Mouse (Mus musculus) heart, postnatal 0 days (tissue): ENCODE measurements around the gene Cep78. TPM values are rescaled to one million over a fixed set of nuclear protein-coding genes. Genes with fewer than 3 reads are reported as not detected.

ENCODE experiments used
- ATAC-seq: fragments of 200-750 bp; cut with Nextera tagmentation; 2 replicates; pipeline ENCODE4 v1.8.0; 2017; ENCODE audit warnings: low read depth, moderate number of reproducible peaks, moderate library complexity; ENCODE audit not compliant: insufficient read depth
- DNase-seq: peaks from one replicate; pipeline ENCODE4 v3.0.0-alpha.2; 2016; ENCODE audit warnings: low spot score
- H3K27ac ChIP-seq: fragments of 300-500 bp; sonication (generic); 2 replicates; pipeline ENCODE4 v1.5.1; 2014; ENCODE audit warnings: low read depth, mild to moderate bottlenecking
- H3K27me3 ChIP-seq: fragments of 300-500 bp; sonication (generic); 2 replicates; pipeline ENCODE4 v1.6.1; 2014; ENCODE audit warnings: low read length, mixed read lengths; ENCODE audit not compliant: control insufficient read depth, insufficient read depth
- H3K36me3 ChIP-seq: fragments of 300-500 bp; sonication (generic); replicated peaks from 2 replicates; pipeline ENCODE4 v1.6.1; 2014; ENCODE audit warnings: low read length, mixed read lengths; ENCODE audit not compliant: control insufficient read depth, insufficient read depth
- H3K4me1 ChIP-seq: fragments of 300-500 bp; sonication (generic); 2 replicates; pipeline ENCODE4 v1.6.1; 2014; ENCODE audit warnings: antibody characterized with exemption; ENCODE audit not compliant: control insufficient read depth, insufficient read depth
- H3K4me2 ChIP-seq: fragments of 300-500 bp; sonication (generic); 2 replicates; pipeline ENCODE4 v1.6.1; 2014; ENCODE audit warnings: low read depth, mild to moderate bottlenecking, low read length, moderate library complexity
- H3K4me3 ChIP-seq: fragments of 300-500 bp; sonication (generic); 2 replicates; pipeline ENCODE4 v1.5.1; 2014; ENCODE audit warnings: low read depth, low read length
- H3K9ac ChIP-seq: fragments of 300-500 bp; sonication (generic); replicated peaks from 2 replicates; pipeline ENCODE4 v1.6.1; 2014; ENCODE audit warnings: low read depth, low read length, mixed read lengths
- H3K9me3 ChIP-seq: fragments of 300-500 bp; sonication (generic); replicated peaks from 2 replicates; pipeline ENCODE4 v1.6.1; 2016; ENCODE audit warnings: low read length; ENCODE audit not compliant: control insufficient read depth
- CTCF ChIP-seq: IDR thresholded peaks from 2 replicates; pipeline ENCODE4 v1.5.1; 2016; ENCODE audit warnings: antibody characterized with exemption, control low read depth, low read depth
- EP300 ChIP-seq: IDR thresholded peaks from 2 replicates; pipeline ENCODE4 v1.6.1; 2016; ENCODE audit warnings: antibody characterized with exemption, low read depth
- WGBS: fragments of 180-500 bp; shearing (Covaris S2); extraction: QIAGEN DNeasy Blood & Tissue Kit; methylation state at CpG from one replicate; pipeline ENCODE4 v1.1.7; 2014; 5-methylcytosine and 5-hydroxymethylcytosine counted together
- polyA plus RNA-seq: library from polyadenylated mRNA; unstranded; fragments of >200 nt; fragmentation: Nextera tagmentation; extraction: Ambion mirVana; gene quantifications from 2 replicates; pipeline ENCODE4 v1.2.1, GENCODE M21; 2015
- total RNA-seq: library from RNA; depleted of rRNA; stranded (reverse); fragments of >200 nt; gene quantifications from 2 replicates; pipeline ENCODE4 v1.2.3, GENCODE M21; 2014; ENCODE audit warnings: low replicate concordance

Cep78 gene
- total and polyA plus RNA-seq, 2 experiments from 2014 or later, result 4.6 to 6.9 TPM

DNA sequence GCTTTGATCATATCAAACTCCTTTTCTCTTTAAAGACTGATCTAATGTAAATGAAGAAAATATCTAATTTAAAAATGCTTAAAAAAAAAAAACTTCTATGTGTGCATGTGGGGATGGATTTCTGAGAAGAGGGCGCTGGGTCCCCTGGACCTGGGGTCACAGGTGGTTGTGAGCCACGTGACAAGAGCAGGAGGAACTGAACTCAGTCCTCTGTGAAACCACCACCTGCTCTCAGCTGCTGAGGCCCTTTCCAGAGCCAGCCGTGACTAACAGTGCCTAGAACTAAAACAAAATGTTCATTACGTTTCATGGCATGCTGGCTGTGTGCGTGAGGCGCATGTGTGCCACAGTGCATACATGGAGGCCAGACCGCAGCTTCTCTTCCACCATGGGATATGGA is 20.3 kb downstream of the Cep78 start:
- Histone ChIP-seq H3K27ac (no peak overlapping the region), H3K4me3 (no peak overlapping the region), H3K9me3 (no peaks in the 10 kb centered on the region), H3K36me3 (peaks cover 12% of the 10 kb centered on the region), H3K4me2 (no peak overlapping the region), H3K4me1 (no peaks in the 10 kb centered on the region), H3K9ac (no peak overlapping the region), H3K27me3 (no peaks in the 10 kb centered on the region)
- 90% methylated on average over 7 of the region's 7 CpGs for WGBS
- DNase-seq (no peak), ATAC-seq (no peak)
- no peak for TF ChIP-seq CTCF
- TF ChIP-seq EP300, result no peak

DNA sequence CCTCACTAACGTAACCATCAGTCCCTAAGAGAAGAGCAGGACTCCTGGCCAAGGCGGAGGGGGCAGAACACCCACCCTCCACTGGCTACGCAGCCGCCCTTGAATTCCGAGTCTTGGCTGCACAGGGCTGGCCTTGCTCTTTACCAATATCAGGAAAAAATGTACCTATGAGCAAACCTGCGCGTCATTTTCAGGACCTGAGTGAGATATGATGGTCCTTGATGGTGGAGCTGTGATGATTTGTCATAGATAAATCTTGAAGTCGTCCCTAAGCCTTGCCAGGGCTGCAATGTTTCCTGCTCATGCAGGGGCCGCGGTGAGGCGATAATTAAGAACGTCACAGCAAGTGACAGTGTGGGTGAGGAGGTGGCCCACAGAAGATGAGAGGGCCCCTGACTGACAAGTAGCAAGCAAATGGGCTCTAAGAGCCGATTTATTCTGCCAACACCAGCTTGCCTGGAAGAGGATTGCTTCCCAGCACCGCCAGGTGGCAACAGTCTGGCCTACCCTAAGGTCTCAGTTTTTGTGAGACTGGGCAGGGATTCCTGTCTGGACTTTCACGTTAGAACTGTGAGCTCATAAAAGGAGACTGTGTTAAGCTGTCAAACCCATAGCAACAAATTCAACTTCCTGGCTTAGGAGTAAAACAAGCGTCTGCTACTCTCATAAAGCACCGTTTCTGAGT is 21.6 kb downstream of the Cep78 start:
- no peaks in the 10 kb centered on the region for H3K27me3 ChIP-seq
- peaks cover 5% of the 10 kb centered on the region for H3K36me3 ChIP-seq
- H3K4me3 ChIP-seq, result no peak overlapping the region
- ATAC-seq, result no peak
- H3K4me1 ChIP-seq, result no peaks in the 10 kb centered on the region
- no peak overlapping the region for H3K9ac ChIP-seq
- 83% methylated on average over 17 of the region's 17 CpGs for WGBS
- no peak for TF ChIP-seq EP300
- no peak for TF ChIP-seq CTCF
- no peak overlapping the region for H3K27ac ChIP-seq
- no peak for DNase-seq
- H3K9me3 ChIP-seq, result no peaks in the 10 kb centered on the region
- H3K4me2 ChIP-seq, result no peak overlapping the region

DNA sequence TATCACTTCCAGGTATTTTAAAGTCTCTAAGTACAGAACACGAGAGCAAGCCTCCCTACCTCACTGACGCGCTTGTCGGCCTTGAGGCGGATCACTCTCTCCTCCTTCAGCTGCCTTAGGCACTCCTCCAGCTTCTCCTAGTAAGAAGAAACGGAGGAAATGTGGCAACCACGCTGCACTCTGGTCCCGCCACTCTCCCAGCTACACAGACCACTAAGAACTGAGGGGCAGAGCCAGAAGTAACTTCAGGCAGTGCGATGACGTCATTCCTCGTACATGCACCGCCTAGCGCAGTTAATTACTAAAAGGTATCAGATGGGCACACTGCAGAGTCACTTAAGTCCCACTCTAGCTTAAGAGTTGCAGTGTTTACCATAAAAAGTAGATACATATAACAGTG is 22.5 kb downstream of the Cep78 start:
- DNase-seq (no peak), ATAC-seq (no peak)
- Histone ChIP-seq H3K4me2 (no peak overlapping the region), H3K4me1 (no peaks in the 10 kb centered on the region), H3K27me3 (no peaks in the 10 kb centered on the region), H3K27ac (no peak overlapping the region), H3K9me3 (no peaks in the 10 kb centered on the region), H3K9ac (no peak overlapping the region), H3K36me3 (peaks cover 5% of the 10 kb centered on the region), H3K4me3 (no peak overlapping the region)
- 58% methylated on average over 13 of the region's 13 CpGs for whole genome bisulfite sequencing
- no peak for TF ChIP-seq EP300
- TF ChIP-seq CTCF, result no peak

DNA sequence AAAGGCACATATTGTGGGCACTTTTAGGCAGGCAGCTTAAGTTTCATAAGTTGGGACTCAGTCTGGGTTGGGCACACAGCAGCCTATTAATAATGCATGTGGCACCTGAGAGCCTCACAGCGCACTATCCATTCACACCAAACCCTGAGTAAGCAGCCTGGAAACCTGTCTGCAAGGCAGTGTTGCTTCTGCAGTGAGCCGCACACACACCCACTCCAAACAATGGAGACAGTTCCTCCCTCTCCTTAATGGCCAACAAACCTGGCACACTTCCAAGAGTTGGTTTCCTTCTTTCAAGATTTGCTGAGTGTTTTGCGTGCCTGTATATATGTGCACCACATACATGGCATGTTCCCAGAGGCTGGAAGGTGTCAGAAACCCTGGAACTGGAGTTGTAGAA is 34.6 kb downstream of the Cep78 start:
- TF ChIP-seq EP300 (no peak), CTCF (no peak)
- H3K9ac ChIP-seq, result no peak overlapping the region
- WGBS, result 64% methylated on average over 3 of the region's 3 CpGs
- DNase-seq, result no peak
- H3K4me1 ChIP-seq, result no peaks in the 10 kb centered on the region
- H3K4me2 ChIP-seq, result no peak overlapping the region
- H3K4me3 ChIP-seq, result no peak overlapping the region
- no peak overlapping the region for H3K27ac ChIP-seq
- H3K9me3 ChIP-seq, result no peaks in the 10 kb centered on the region
- no peaks in the 10 kb centered on the region for H3K27me3 ChIP-seq
- ATAC-seq, result no peak
- peaks cover 3% of the 10 kb centered on the region; the same call in 1 of the 2 replicates for H3K36me3 ChIP-seq

DNA sequence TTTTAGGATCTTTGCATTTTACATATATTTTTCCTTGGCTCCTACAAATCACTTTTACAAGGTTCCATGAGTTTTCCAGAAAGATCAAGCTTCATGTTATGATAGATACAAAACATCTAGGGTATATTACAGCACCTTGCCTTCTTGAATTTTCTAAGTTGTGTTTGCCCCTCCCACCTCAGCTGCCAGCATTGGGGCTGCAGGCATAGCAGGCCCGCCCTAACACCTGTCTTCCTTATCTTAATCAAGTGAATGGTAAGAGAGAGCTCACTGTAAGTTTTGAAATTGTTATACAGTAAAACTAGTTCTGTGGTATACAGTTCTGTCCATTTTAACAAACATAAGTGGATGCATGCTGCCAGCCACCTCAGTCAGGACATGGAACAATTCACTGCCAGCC is 35.9 kb downstream of the Cep78 start:
- 64% methylated on average over 1 of the region's 1 CpGs for WGBS
- no peak overlapping the region for H3K9ac ChIP-seq
- H3K27ac ChIP-seq, result no peak overlapping the region
- no peaks in the 10 kb centered on the region for H3K36me3 ChIP-seq
- DNase-seq, result no peak
- H3K4me2 ChIP-seq, result no peak overlapping the region
- ATAC-seq, result no peak
- H3K4me3 ChIP-seq, result no peak overlapping the region
- TF ChIP-seq EP300 (no peak), CTCF (no peak)
- no peaks in the 10 kb centered on the region for H3K4me1 ChIP-seq
- no peaks in the 10 kb centered on the region for H3K27me3 ChIP-seq
- H3K9me3 ChIP-seq, result no peaks in the 10 kb centered on the region

DNA sequence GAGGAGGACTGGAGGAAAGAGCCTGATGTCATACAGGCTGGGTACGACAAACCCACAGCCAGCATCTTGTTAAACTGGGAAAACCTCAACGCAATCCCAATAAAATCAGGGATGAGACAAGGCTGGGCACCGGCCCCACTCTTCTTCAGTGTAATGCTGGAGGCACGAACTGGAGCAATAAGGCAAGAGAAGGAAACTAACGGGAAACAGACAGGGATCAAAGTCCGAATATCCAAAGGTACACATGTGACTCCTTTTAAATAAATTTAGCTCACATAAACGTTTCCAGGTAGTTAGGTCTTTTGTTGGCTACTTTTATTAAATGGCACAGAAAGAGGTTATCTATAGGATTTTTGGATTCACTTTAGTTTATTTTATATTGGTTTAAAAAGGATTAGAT is 36.4 kb downstream of the Cep78 start:
- 82% methylated on average over 7 of the region's 7 CpGs for WGBS
- H3K4me3 ChIP-seq, result no peak overlapping the region
- DNase-seq (no peak), ATAC-seq (no peak)
- H3K9me3 ChIP-seq, result no peaks in the 10 kb centered on the region
- no peaks in the 10 kb centered on the region for H3K27me3 ChIP-seq
- H3K9ac ChIP-seq, result no peak overlapping the region
- no peaks in the 10 kb centered on the region for H3K4me1 ChIP-seq
- H3K27ac ChIP-seq, result no peak overlapping the region
- TF ChIP-seq EP300 (no peak), CTCF (no peak)
- no peak overlapping the region for H3K4me2 ChIP-seq
- H3K36me3 ChIP-seq, result no peaks in the 10 kb centered on the region
